Mouse (Mus musculus): ENCODE measurements around the gene Cntn1. TPM values are rescaled to one million over a fixed set of nuclear protein-coding genes. Genes with fewer than 3 reads are reported as not detected.

Gene Cntn1
- under 1 TPM in 1 of 2 experiments, not detected in 1; 0.20 TPM for polyA plus RNA-seq (2017; shearing (Covaris generic))

GRCm38 (mm10) chr15:92050996-92051352, at the start of gene Cntn1:
Cntn1 (plus strand) TSS chr15:92051165.

Other genes starting within 250 kb of the Cntn1 start
- not detected for gene Smgc, start 212.9 kb upstream of the Cntn1 start, polyA plus RNA-seq (2017; shearing (Covaris generic))

Data from activated CD4-positive, CD25-positive, alpha-beta regulatory T cell (primary cell).